Mouse (Mus musculus) 3134 (cell line): Measurements from ENCODE around the gene Slc9a3r1.

Experiments
- DNase-seq: peaks from one replicate; pipeline ENCODE4 v3.0.0-alpha.2; 2011; ENCODE audit warnings: low spot score; ENCODE audit not compliant: insufficient read length; ENCODE audit errors: extremely low read depth

Slc9a3r1 gene

GRCm38 (mm10) chr11:115223451-115223850 lies 60.3 kb downstream of the Slc9a3r1 start:
- DNase-seq, result no peak

- DNase-seq, result no peak
These were observed 60.7 kb downstream of the Slc9a3r1 start for GRCm38 (mm10) chr11:115223877-115224276.

GRCm38 (mm10) chr11:115224889-115225288 lies 61.7 kb downstream of the Slc9a3r1 start:
- DNase-seq, result no peak

DNA sequence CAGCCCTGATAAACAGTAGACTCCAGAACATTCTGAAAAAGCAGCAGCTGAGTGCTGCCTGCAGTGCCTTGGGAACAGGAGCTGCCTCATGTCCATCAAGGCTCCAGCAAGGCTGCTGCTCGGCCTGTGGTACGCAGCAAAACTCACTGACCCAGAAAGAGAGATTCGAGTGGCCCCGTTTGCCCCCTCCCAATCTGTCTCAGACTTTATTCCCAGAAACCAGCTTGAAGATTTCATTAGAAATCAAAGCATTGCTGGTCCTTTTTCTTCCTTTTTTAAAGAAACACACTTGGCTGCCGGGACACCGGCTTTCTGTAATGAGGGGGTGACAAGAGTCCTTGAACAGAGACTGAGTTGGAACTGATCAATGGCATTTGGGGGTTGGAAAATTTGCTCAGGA lies 62.2 kb downstream of the Slc9a3r1 start:
- no peak for DNase-seq

GRCm38 (mm10) chr11:115226811-115227491 lies 63.8 kb downstream of the Slc9a3r1 start:
- no peak for DNase-seq

DNA sequence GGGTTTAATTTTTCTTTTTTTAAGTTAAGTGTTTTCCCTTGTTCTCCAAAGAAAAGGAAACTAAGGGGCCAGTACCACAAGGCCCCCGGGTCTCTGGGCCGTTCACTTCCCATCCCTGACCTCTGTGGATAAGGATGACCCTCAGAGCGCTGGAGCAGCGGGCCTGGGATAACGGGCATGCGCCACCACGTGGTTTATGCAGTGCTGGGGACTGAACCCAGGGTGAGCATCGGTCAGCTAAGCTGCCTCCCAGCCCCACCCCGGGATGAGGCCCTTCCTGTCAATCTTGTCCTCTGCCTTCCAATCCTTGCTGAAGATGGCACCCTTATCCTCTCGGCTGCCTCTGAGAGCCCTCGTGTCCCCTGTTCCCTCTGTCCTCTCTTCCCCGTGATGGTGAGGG lies 64.5 kb downstream of the Slc9a3r1 start:
- DNase-seq, result no peak

GRCm38 (mm10) chr11:115228430-115228829 lies 65.3 kb downstream of the Slc9a3r1 start:
- DNase-seq, result no peak

GRCm38 (mm10) chr11:115229021-115229930 lies 66.1 kb downstream of the Slc9a3r1 start:
- no peak for DNase-seq
